Mouse (Mus musculus): ENCODE data around the gene Ppp2r5e.
"Not testable (repeated sequence)": the region's sequence is repeated elsewhere in the genome, so short reads cannot be mapped to it uniquely, and the experiment has no call there.

The Ppp2r5e gene

DNA sequence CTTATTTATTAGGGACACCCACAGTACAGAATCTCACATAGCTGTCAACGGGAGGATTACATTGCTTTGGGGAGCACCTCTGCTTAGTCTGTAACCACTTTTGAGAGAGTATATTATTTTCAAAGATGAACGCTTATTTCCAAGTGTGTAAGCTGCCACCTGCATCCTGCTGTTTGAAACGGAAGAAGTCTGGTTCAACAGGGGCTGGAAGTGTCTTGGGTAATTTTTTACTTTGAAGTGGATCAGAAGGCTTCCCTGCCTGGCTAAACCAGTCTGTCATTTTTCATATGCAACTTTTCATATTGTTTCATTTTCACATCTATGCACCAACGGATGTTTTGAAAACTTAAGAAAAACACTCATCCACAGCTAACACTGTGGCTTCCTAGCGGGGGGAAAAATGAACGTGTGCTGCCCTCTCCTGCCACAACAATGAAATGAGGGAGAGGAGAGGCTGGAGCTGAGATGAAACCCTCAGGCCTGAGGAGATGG is 146.5 kb downstream of the Ppp2r5e start:
- DNase-seq (ENCODE audit: extremely low read depth, low read depth), result no peak

DNA sequence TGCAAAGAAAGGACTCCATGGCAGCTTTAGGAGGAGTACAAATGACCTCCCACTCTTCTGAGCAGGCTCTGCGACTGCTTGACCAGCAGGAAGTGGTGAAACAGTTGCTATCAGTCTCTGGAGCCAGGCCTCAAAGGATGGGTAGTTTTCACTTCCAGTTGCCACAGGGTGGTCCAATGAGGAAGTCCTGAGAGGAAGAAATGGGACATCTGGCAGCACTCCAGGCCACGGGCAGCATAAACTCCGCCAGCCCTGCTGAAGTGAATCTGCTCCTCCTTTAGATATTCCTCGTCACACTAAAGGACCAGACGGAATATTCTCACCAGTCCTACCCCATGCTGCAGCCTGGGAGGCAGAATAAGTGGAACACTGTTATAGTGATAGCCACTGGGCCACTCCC is 147.1 kb downstream of the Ppp2r5e start:
- DNase-seq (ENCODE audit: extremely low read depth, low read depth), result no peak

DNA sequence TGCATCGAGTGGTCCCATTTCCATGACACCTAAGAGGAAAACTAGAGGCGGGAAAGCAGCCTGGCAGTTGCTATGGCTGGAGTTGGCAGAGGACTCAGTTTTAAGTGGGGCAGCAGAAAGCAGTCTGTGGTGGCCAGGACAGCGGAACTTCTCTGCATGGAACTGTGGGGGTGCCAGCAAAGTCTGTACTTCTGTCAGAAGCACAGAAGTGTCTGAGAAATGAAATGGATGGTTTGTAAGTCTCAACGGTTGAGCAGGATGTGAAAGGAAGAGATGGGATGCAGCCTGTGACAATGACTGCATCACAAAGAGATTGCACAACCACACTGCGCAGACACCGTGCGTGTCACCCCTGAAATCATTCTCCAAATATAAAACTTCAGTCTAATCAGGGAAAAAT is 149.8 kb downstream of the Ppp2r5e start:
- DNase-seq (ENCODE audit: extremely low read depth, low read depth), result no peak

DNA sequence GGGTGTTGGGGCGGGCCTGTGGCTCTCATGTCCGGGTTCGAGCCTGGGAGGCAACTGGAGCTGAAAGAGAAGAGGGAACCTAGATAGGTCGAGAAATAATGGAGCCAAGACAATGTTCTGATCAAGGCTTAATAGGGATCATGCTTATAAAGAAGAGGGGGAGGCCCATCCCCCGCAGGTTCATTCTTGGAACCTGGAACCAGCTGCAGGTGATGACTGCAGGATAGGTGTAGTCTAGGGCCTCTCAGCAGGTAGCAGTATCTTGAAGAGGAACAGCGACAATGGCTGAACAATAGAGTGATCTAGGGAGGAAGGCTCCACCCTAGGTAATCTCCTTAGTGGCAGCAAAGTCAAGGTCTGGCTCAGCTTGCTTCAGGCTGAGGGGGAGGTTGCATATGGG is 163.6 kb downstream of the Ppp2r5e start:
- not testable (repeated sequence) for DNase-seq (ENCODE audit: extremely low read depth, low read depth)

DNA sequence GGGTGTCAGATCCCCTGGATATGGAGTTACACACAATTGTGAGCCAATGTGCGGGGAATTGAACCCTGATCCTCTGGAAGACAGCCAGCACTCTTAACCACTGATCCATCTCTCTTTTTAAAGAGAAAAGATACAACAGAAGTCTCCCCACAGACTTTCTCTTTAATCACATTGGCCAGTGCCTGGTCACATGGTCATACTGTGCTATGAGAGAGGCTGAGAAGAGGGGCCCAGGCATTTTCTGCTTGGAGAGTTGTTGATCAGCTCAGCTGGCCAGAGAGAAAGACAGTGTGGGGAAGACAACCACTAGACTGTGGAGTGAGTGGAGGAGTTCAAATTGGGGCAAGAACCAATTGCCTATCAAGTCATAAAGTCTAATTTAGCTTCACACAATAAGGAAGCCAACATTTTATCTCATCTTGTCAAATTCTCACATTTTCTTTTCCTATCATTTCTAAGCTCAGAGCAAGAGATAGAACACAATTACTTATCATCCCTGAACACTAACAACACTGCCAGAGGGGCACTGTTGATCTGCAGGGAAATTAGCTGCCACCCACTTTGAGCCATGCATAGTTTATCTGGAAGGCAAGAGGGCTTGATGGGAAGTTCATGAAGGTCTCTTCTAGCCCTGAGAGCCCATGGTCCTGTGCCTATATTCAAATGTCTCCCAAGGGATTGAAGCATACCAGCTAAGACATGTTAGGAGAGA is 166.2 kb downstream of the Ppp2r5e start:
- DNase-seq (ENCODE audit: extremely low read depth, low read depth), result no peak

DNA sequence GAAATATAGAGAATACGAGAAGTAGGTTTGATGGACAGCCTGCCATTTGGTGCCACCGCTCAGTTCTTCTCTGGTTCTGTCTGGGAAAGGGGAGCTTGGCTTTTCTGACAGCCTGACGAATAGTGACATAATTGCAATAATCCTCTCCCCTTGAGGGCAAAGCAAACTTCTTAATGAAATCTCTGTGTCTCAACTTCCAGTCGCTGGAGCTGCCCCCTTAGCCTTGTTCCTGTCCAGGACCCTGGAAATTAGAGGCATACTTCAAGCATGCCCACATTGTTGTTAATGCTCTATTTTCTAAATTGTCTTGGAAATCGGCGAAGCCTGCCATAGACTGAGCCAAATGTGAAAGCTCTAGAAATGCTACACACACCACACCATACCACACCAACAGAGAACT is 167.3 kb downstream of the Ppp2r5e start:
- no peak for DNase-seq (ENCODE audit: extremely low read depth, low read depth)

DNA sequence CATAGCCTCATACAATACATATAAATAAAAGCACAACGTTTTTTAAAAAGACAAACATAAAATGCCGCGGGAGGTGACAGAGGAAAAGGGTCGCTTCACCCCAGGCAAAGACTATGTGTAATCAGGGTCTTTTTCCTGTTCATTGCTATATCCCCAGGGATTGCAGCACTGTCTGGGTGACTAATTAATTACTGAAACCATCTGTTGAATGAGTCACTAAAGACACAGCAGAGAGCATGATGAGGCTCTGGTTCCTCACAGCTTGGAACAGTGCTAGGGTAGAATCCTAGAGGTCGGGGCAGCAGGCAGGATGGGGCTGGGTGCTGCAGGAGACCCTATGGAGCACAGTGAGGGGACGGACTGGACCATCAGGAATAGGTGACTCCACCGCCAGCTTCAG is 170.2 kb downstream of the Ppp2r5e start:
- DNase-seq (ENCODE audit: extremely low read depth, low read depth), result no peak

DNA sequence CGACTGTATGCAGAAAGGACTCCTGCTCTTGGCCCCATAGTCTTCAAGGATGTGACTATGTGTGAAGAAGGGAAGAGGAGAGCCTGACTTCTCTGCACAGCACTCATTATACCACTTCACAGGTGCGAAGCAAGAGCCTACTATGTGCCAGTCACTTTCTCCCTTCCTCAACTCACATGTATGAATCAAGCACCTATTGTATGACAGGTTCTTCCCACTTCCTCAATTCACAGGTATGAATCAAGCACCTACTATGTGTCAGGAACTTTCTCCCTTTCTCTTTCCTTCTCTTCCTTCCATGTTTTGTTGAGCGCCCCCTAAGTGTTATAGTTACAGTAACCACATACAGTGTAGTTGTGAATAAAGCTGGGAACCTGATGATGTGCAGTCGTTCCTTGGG is 171.2 kb downstream of the Ppp2r5e start:
- no peak for DNase-seq (ENCODE audit: extremely low read depth, low read depth)

DNA sequence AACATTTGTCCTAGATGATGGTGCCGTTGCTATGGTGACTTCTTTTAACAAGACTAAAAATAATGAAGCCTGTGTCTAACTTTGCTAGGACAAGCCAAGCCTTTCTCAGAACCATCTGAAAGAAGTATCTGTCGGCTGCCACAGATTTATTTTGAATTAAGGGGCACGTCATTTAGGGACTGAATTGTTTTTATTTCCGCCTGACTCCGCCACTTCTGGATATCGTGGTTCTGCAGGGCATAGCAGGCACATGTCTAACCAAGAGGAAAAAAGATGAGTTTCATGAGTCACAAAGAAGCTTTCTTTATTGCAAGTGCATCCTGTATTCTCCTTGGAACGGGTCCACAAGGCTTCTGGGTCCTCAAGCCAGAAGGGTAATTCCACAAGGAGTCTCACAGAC is 171.7 kb downstream of the Ppp2r5e start:
- no peak for DNase-seq (ENCODE audit: extremely low read depth, low read depth)

DNA sequence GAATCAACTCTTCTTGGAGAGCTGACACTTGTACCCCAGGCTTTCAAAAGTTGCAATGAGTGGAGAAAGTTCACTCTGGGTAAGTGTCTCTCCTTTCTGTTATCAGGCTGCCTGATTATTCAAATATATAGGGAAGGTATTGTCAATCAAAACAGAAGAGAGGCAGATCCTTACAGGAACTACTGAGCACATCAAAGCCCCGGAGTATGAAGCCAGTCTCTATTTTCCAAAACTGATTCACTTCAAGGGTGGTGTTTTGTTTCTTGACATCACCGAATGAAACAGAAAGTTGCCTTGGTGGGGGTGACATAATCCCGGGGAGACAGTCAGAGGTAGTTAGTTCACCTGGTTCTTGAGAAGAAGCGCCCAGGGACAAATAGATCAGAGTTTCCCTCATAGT is 179.4 kb downstream of the Ppp2r5e start, which contains the start of gene Gphb5:
Gphb5 (minus strand) TSS at position 101 of the 400 bp plus-strand sequence.
- no peak for DNase-seq (ENCODE audit: extremely low read depth, low read depth)

DNA sequence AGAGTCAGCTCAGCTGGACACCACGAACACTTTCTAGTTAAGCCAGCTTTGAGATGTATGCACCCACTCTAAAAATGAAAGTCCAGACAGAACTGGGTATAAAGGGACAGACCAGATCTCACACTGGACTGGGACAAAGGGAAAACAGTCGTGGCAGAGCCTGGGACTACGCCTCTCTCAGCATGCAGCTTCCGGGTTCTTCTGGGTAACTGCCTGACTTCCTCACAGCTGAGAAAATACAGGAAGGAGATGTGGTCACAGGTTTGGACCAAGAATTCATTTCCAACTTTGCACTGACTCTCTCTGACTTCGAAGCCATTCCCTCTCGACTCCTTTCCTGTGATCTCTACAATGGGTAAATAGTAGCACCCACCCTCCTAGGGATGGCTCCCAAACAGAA is 181.1 kb downstream of the Ppp2r5e start:
- DNase-seq (ENCODE audit: extremely low read depth, low read depth), result no peak

DNA sequence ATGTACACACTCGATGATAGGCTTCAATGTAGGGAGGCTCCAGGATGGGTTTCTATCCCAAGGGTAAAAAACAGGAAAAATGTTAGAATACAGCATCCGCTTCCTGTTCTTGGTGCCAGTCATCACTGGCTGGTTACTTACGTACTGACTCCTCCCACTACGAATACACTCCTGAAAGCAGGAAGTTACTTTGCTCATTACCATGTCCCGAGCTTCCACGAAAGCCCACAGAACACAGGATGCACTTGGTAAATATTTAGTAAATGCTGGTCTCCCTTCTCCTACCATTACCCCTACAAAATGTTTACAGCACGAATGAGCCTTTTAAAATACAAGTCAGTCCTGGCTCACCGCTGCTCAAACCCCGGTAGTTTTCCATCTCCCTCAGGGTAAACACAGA is 183.1 kb downstream of the Ppp2r5e start:
- no peak for DNase-seq (ENCODE audit: extremely low read depth, low read depth)
